Mouse (Mus musculus) A20 (cell line): ENCODE measurements around the gene 1700084M14Rik.
"Not testable (repeated sequence)": the region's sequence is repeated elsewhere in the genome, so short reads cannot be mapped to it uniquely, and the experiment has no call there.

Source experiments
- DNase-seq: peaks from one replicate; pipeline ENCODE4 v3.0.0-alpha.2; 2011; ENCODE audit warnings: low read depth, low spot score

Gene 1700084M14Rik

DNA sequence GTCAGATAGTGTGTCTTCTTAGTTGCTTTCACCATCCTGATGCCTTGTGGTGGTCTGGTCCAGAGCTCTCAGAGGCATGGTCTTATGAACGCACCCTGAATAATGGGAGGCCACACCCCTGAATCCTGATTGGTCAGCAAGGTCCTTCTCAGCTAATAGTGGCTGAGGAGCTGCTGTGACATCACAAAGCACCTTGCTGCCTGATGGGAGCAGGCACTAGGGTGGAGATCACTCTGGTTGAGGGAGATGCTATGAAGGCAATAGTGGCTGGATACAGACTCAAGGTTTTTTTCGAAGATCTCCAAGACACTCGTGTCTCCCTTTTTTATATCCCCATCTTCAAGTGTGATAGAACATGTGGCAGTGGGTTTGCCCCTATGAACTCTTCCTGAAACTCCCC, at the start of gene 1700084M14Rik:
TSS of gene 1700084M14Rik (minus strand) at position 101 of the 400 bp plus-strand sequence.
- not testable (repeated sequence) for DNase-seq
